Mouse (Mus musculus) midbrain, embryonic 11.5 days (tissue): ENCODE results near the gene Trabd2b. TPM values are rescaled to one million over a fixed set of nuclear protein-coding genes. Genes with fewer than 3 reads are reported as not detected.

Experiments
- ATAC-seq: fragments of 200-750 bp; cut with Nextera tagmentation; 2 replicates; pipeline ENCODE4 v1.8.0; 2017; ENCODE audit warnings: moderate TSS enrichment, moderate library complexity; ENCODE audit not compliant: low FRiP score
- DNase-seq: peaks from one replicate; pipeline ENCODE4 v3.0.0; 2015; ENCODE audit warnings: low spot score; ENCODE audit errors: missing footprints
- H3K27ac ChIP-seq: fragments of 300-500 bp; sonication (generic); 2 replicates; pipeline ENCODE4 v1.5.1; 2014; ENCODE audit warnings: low read depth, low read length
- H3K27me3 ChIP-seq: fragments of 300-500 bp; sonication (generic); 2 replicates; pipeline ENCODE4 v1.6.1; 2014; ENCODE audit warnings: mild to moderate bottlenecking, low read length, moderate library complexity, mixed read lengths; ENCODE audit not compliant: control insufficient read depth, insufficient read depth
- H3K36me3 ChIP-seq: fragments of 300-500 bp; sonication (generic); 2 replicates; pipeline ENCODE4 v1.6.1; 2014; ENCODE audit warnings: mild to moderate bottlenecking, low read length, moderate library complexity, mixed read lengths; ENCODE audit not compliant: control insufficient read depth, insufficient read depth
- H3K4me1 ChIP-seq: fragments of 300-500 bp; sonication (generic); 2 replicates; pipeline ENCODE4 v1.6.1; 2014; ENCODE audit warnings: low read length; ENCODE audit not compliant: control insufficient read depth, insufficient read depth
- H3K4me2 ChIP-seq: fragments of 300-500 bp; sonication (generic); 2 replicates; pipeline ENCODE4 v1.6.1; 2014; ENCODE audit warnings: mild to moderate bottlenecking, moderate library complexity
- H3K4me3 ChIP-seq: fragments of 300-500 bp; sonication (generic); 2 replicates; pipeline ENCODE4 v1.5.1; 2014; ENCODE audit warnings: low read depth, low read length
- H3K9ac ChIP-seq: fragments of 300-500 bp; sonication (generic); 2 replicates; pipeline ENCODE4 v1.6.1; 2014; ENCODE audit warnings: low read length
- H3K9me3 ChIP-seq: fragments of 300-500 bp; sonication (generic); 2 replicates; pipeline ENCODE4 v1.6.1; 2016; ENCODE audit warnings: low read length; ENCODE audit not compliant: control insufficient read depth
- WGBS: fragments of 180-500 bp; shearing (Covaris S2); extraction: QIAGEN DNeasy Blood & Tissue Kit; methylation state at CpG from one replicate; pipeline ENCODE4 v1.1.7; 2014; 5-methylcytosine and 5-hydroxymethylcytosine counted together
- polyA plus RNA-seq: library from polyadenylated mRNA; unstranded; fragments of >200 nt; fragmentation: Nextera tagmentation; extraction: Ambion mirVana; gene quantifications from 2 replicates; pipeline ENCODE4 v1.2.1, GENCODE M21; 2014

Trabd2b gene
- polyA plus RNA-seq, result 2.1 and 2.2 TPM in 2 replicates

- Histone ChIP-seq H3K4me3 (peak within 1 kb of the TSS; percentile 79), H3K27me3 (peaks cover 6% of the 10 kb centered on the region), H3K9me3 (no peaks in the 10 kb centered on the region), H3K27ac (peak within 1 kb of the TSS; percentile 68), H3K9ac (peak within 1 kb of the TSS; percentile 78), H3K36me3 (no peaks in the 10 kb centered on the region), H3K4me2 (peak within 1 kb of the TSS; percentile 96), H3K4me1 (peaks cover 23% of the 10 kb centered on the region)
- peak; percentile 62 for ATAC-seq
- DNase-seq, result peak; percentile 92
- under 1% methylated on average over 43 of the region's 61 CpGs for WGBS
Observed at GRCm38 (mm10) chr4:114406355-114407101, at the start of gene Trabd2b. TSS of gene Trabd2b (plus strand) at chr4:114406724.

- Histone ChIP-seq H3K4me1 (no peaks in the 10 kb centered on the region), H3K27ac (no peak overlapping the region), H3K9me3 (no peaks in the 10 kb centered on the region), H3K4me2 (no peak overlapping the region), H3K4me3 (no peak overlapping the region), H3K9ac (no peak overlapping the region), H3K36me3 (no peaks in the 10 kb centered on the region), H3K27me3 (no peaks in the 10 kb centered on the region)
- DNase-seq, result no peak
- no peak for ATAC-seq
- 73% methylated on average over 4 of the region's 4 CpGs for WGBS
Observed at GRCm38 (mm10) chr4:114357420-114357819, 49.1 kb upstream of the Trabd2b start.

- Histone ChIP-seq H3K27me3 (no peaks in the 10 kb centered on the region), H3K4me3 (no peak overlapping the region), H3K36me3 (no peaks in the 10 kb centered on the region), H3K27ac (no peak overlapping the region), H3K9ac (no peak overlapping the region), H3K4me2 (no peak overlapping the region), H3K9me3 (no peaks in the 10 kb centered on the region), H3K4me1 (no peaks in the 10 kb centered on the region)
- ATAC-seq, result no peak
- 81% methylated on average over 2 of the region's 2 CpGs for whole genome bisulfite sequencing
- no peak for DNase-seq
Observed at GRCm38 (mm10) chr4:114358874-114359273, 47.6 kb upstream of the Trabd2b start.

GRCm38 (mm10) chr4:114359818-114360217 lies 46.7 kb upstream of the Trabd2b start:
- Histone ChIP-seq H3K27me3 (no peaks in the 10 kb centered on the region), H3K4me1 (no peaks in the 10 kb centered on the region), H3K9me3 (no peaks in the 10 kb centered on the region), H3K4me2 (no peak overlapping the region), H3K4me3 (no peak overlapping the region), H3K9ac (no peak overlapping the region), H3K27ac (no peak overlapping the region), H3K36me3 (no peaks in the 10 kb centered on the region)
- 86% methylated on average over 1 of the region's 1 CpGs for WGBS
- DNase-seq (no peak), ATAC-seq (no peak)

- H3K9me3 ChIP-seq, result no peaks in the 10 kb centered on the region
- H3K9ac ChIP-seq, result no peak overlapping the region
- no peak overlapping the region for H3K4me3 ChIP-seq
- H3K27ac ChIP-seq, result no peak overlapping the region
- H3K27me3 ChIP-seq, result no peaks in the 10 kb centered on the region
- DNase-seq (no peak), ATAC-seq (no peak)
- H3K4me1 ChIP-seq, result no peaks in the 10 kb centered on the region
- no peaks in the 10 kb centered on the region for H3K36me3 ChIP-seq
- no peak overlapping the region for H3K4me2 ChIP-seq
- WGBS, result 83% methylated on average over 2 of the region's 2 CpGs
Observed at GRCm38 (mm10) chr4:114361336-114361735, 45.2 kb upstream of the Trabd2b start.

- DNase-seq, result no peak
- no peaks in the 10 kb centered on the region for H3K4me1 ChIP-seq
- no peak for ATAC-seq
- H3K4me2 ChIP-seq, result no peak overlapping the region
- no peaks in the 10 kb centered on the region for H3K36me3 ChIP-seq
- H3K4me3 ChIP-seq, result no peak overlapping the region
- H3K27ac ChIP-seq, result no peak overlapping the region
- H3K9me3 ChIP-seq, result no peaks in the 10 kb centered on the region
- no peaks in the 10 kb centered on the region for H3K27me3 ChIP-seq
- no peak overlapping the region for H3K9ac ChIP-seq
- 77% methylated on average over 4 of the region's 4 CpGs for WGBS
Observed at GRCm38 (mm10) chr4:114365000-114365399, 41.5 kb upstream of the Trabd2b start.

- Histone ChIP-seq H3K4me2 (no peak overlapping the region), H3K4me3 (no peak overlapping the region), H3K4me1 (no peaks in the 10 kb centered on the region), H3K27me3 (no peaks in the 10 kb centered on the region), H3K27ac (no peak overlapping the region), H3K36me3 (no peaks in the 10 kb centered on the region), H3K9ac (no peak overlapping the region), H3K9me3 (no peaks in the 10 kb centered on the region)
- no peak for DNase-seq
- ATAC-seq, result no peak
Observed at GRCm38 (mm10) chr4:114365595-114365994, 40.9 kb upstream of the Trabd2b start.

GRCm38 (mm10) chr4:114367005-114367404 lies 39.5 kb upstream of the Trabd2b start:
- no peak overlapping the region for H3K27ac ChIP-seq
- WGBS, result 69% methylated on average over 2 of the region's 2 CpGs
- no peak for DNase-seq

GRCm38 (mm10) chr4:114367840-114368239 lies 38.7 kb upstream of the Trabd2b start:
- Histone ChIP-seq H3K4me3 (no peak overlapping the region), H3K9me3 (no peaks in the 10 kb centered on the region), H3K4me1 (no peaks in the 10 kb centered on the region), H3K4me2 (no peak overlapping the region), H3K27me3 (no peaks in the 10 kb centered on the region), H3K27ac (no peak overlapping the region), H3K9ac (no peak overlapping the region), H3K36me3 (no peaks in the 10 kb centered on the region)
- ATAC-seq (0 out of 2 replicates have a peak, but pooled peaks have one; percentile 50), DNase-seq (peak; percentile 86)
- 20% methylated on average over 7 of the region's 7 CpGs for WGBS

More at GRCm38 (mm10) chr4:114367005-114367404, 39.5 kb upstream of the Trabd2b start:
- Histone ChIP-seq H3K4me1 (no peaks in the 10 kb centered on the region), H3K4me3 (no peak overlapping the region), H3K9ac (no peak overlapping the region), H3K9me3 (no peaks in the 10 kb centered on the region), H3K27me3 (no peaks in the 10 kb centered on the region), H3K4me2 (no peak overlapping the region), H3K36me3 (no peaks in the 10 kb centered on the region)
- ATAC-seq, result no peak
